Mouse (Mus musculus): Measurements from ENCODE around the gene Pcdh15.

DNA sequence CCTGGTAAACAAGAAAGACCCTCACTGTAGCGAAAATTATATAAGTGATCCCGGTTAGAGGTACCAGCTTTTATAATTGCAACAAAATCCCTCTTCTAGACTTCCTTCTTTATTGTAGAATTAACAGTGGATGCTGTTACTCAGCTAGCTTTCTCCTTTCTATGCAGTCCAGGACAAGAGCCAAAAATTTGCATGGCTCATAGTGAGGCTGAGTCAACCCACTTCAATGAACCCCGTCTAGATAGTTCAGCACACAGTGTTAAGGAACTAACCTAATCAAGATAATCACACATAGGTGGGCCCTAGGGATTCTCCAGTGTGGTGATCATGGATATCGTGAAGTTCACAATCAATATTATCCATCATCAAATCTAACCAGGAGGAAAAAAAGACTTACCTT, 1024.3 kb downstream of the Pcdh15 start:
- TF ChIP-seq CTCF (IDR thresholded peaks at IDR 0.05; ENCODE audit: borderline replicate concordance, insufficient read depth, low read length) (no peak), POLR2A (IDR thresholded peaks at IDR 0.05; ENCODE audit: low read depth, low read length) (no peak)
